Mouse (Mus musculus) bone marrow, adult 2 months (tissue): ENCODE results near the gene Gpr21.

Source experiments
- CTCF ChIP-seq: fragments of 200-500 bp; IDR thresholded peaks from 2 replicates; pipeline ENCODE4 v1.5.1; 2011; ENCODE audit warnings: low read length, control low read depth; ENCODE audit not compliant: control insufficient read depth, insufficient read depth
- POLR2A ChIP-seq: fragments of 200-500 bp; IDR thresholded peaks from 2 replicates; pipeline ENCODE4 v1.6.1; 2011; ENCODE audit warnings: low read depth, mild to moderate bottlenecking, control low read depth, low read length, borderline replicate concordance; ENCODE audit not compliant: control insufficient read depth

GRCm38 (mm10) chr2:37484165-37484564 is 32.0 kb upstream of the Gpr21 start:
- TF ChIP-seq CTCF (no peak), POLR2A (no peak)
